Mouse (Mus musculus) neural tube, embryonic 14.5 days (tissue): ENCODE results near the gene Lrch1. TPM values are rescaled to one million over a fixed set of nuclear protein-coding genes. Genes with fewer than 3 reads are reported as not detected.

Experiments
- ATAC-seq: fragments of 200-750 bp; cut with Nextera tagmentation; 2 replicates; pipeline ENCODE4 v1.8.0; 2017; ENCODE audit warnings: low read depth, mild to moderate bottlenecking, moderate TSS enrichment, moderate library complexity
- H3K27ac ChIP-seq: fragments of 300-500 bp; sonication (generic); 2 replicates; pipeline ENCODE4 v1.5.1; 2014; ENCODE audit warnings: low read depth, mild to moderate bottlenecking, control low read depth, low read length, moderate library complexity, mixed read lengths
- H3K27me3 ChIP-seq: fragments of 300-500 bp; sonication (generic); 2 replicates; pipeline ENCODE4 v1.6.1; 2014; ENCODE audit warnings: low read length; ENCODE audit not compliant: control insufficient read depth, insufficient read depth
- H3K36me3 ChIP-seq: fragments of 300-500 bp; sonication (generic); 2 replicates; pipeline ENCODE4 v1.6.1; 2014; ENCODE audit warnings: low read length, mixed read lengths; ENCODE audit not compliant: control insufficient read depth, insufficient read depth
- H3K4me1 ChIP-seq: fragments of 300-500 bp; sonication (generic); 2 replicates; pipeline ENCODE4 v1.6.1; 2014; ENCODE audit warnings: low read length; ENCODE audit not compliant: control insufficient read depth, insufficient read depth
- H3K4me2 ChIP-seq: fragments of 300-500 bp; sonication (generic); 2 replicates; pipeline ENCODE4 v1.6.1; 2014; ENCODE audit warnings: mild to moderate bottlenecking, low read depth, low read length, control low read depth
- H3K4me3 ChIP-seq: fragments of 300-500 bp; sonication (generic); 2 replicates; pipeline ENCODE4 v1.5.1; 2014; ENCODE audit warnings: low read depth, low read length, control low read depth, mixed read lengths
- H3K9ac ChIP-seq: fragments of 300-500 bp; sonication (generic); replicated peaks from 2 replicates; pipeline ENCODE4 v1.6.1; 2014; ENCODE audit warnings: low read depth, mild to moderate bottlenecking, control low read depth, low read length, mixed read lengths
- H3K9me3 ChIP-seq: fragments of 300-500 bp; sonication (generic); 2 replicates; pipeline ENCODE4 v1.6.1; 2016; ENCODE audit warnings: low read length; ENCODE audit not compliant: control insufficient read depth
- WGBS: fragments of 180-500 bp; shearing (Covaris S2); extraction: QIAGEN DNeasy Blood & Tissue Kit; methylation state at CpG from one replicate; pipeline ENCODE4 v1.1.7; 2014; 5-methylcytosine and 5-hydroxymethylcytosine counted together
- polyA plus RNA-seq: library from polyadenylated mRNA; unstranded; fragments of >200 nt; fragmentation: Nextera tagmentation; extraction: Ambion mirVana; gene quantifications from 2 replicates; pipeline ENCODE4 v1.2.1, GENCODE M21; 2014

Lrch1 gene
- polyA plus RNA-seq, 1 experiment from 2014 or later, result 21.7 TPM

DNA sequence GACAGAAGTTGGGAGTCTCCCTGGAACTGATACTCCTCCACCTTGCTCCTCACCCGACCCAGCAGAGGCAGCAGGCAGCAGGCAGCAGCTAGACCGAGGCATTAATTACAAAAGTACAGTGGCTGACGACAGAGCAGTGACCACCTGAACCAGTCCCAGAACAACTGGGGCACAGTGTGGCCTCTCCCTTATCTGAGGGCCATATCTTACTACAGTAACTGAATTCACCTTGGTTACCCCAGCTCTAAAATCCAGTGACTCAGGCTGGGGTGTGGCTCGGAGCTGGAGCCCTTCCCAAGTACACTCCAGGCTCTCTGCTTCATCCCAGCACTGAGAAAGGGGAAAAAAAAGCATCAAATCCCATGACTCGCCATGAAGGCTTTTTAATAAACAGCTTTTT, 37.3 kb downstream of the Lrch1 start:
- 75% methylated on average over 5 of the region's 5 CpGs for WGBS

DNA sequence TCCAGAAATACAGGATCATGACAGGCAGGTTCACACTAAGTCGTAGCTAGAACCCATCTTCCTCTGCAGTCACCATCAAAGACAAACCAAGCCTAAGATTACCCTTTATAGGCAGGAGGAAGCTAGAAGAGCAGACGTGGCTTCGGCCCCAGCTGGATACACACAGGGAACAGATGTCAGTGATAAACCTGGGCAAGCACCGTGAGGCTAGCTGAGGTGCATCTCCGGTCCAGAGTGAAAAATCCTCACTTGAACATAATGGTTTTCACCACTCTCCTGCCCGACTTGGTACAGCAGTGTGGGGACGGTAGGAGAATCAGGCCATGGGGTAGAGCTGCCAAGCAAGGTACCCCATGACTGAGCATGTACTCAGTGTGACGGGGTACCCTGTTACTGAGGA, 38.7 kb downstream of the Lrch1 start:
- H3K9me3 ChIP-seq, result no peaks in the 10 kb centered on the region

More for the DNA sequence above, 37.3 kb downstream of the Lrch1 start:
- Histone ChIP-seq H3K4me1 (peaks cover 10% of the 10 kb centered on the region; the same call in 1 of the 2 replicates), H3K27ac (no peak overlapping the region), H3K27me3 (no peaks in the 10 kb centered on the region), H3K36me3 (no peaks in the 10 kb centered on the region), H3K4me2 (no peak overlapping the region), H3K9ac (no peak overlapping the region), H3K4me3 (no peak overlapping the region), H3K9me3 (no peaks in the 10 kb centered on the region)
- ATAC-seq, result no peak

DNA sequence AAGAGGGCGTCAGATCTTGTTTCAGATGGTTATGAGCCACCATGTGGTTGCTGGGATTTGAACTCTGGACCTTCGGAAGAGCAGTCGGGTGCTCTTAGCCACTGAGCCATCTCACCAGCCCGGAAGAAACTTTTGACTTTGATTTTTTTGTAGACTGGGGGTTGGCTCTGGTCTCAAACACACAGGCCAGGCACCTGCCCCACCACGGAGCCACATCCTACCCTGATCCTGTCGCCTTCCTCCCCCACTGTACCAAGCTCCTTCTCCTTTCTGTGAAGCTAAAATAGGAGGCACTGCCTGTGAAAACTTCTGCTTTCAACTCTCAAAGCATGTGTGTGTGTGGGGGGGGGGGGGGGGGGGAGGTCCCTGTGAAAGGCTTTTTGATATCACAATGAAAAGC, 39.4 kb downstream of the Lrch1 start:
- no peak overlapping the region for H3K27ac ChIP-seq
- H3K4me3 ChIP-seq, result no peak overlapping the region
- H3K9ac ChIP-seq, result no peak overlapping the region
- H3K27me3 ChIP-seq, result no peaks in the 10 kb centered on the region
- no peak overlapping the region for H3K4me2 ChIP-seq
- WGBS, result 85% methylated on average over 6 of the region's 6 CpGs
- H3K4me1 ChIP-seq, result 0 out of 2 replicates have a peak, but pooled peaks cover 3% of the 10 kb centered on the region
- no peaks in the 10 kb centered on the region for H3K9me3 ChIP-seq
- no peak for ATAC-seq
- H3K36me3 ChIP-seq, result no peaks in the 10 kb centered on the region

More for the DNA sequence above, 38.7 kb downstream of the Lrch1 start:
- ATAC-seq, result no peak
- WGBS, result 84% methylated on average over 8 of the region's 8 CpGs
- no peaks in the 10 kb centered on the region for H3K36me3 ChIP-seq
- no peaks in the 10 kb centered on the region for H3K27me3 ChIP-seq
- no peak overlapping the region for H3K4me2 ChIP-seq
- no peak overlapping the region for H3K27ac ChIP-seq
- peaks cover 7% of the 10 kb centered on the region; the same call in 1 of the 2 replicates for H3K4me1 ChIP-seq
- H3K4me3 ChIP-seq, result no peak overlapping the region
- no peak overlapping the region for H3K9ac ChIP-seq

DNA sequence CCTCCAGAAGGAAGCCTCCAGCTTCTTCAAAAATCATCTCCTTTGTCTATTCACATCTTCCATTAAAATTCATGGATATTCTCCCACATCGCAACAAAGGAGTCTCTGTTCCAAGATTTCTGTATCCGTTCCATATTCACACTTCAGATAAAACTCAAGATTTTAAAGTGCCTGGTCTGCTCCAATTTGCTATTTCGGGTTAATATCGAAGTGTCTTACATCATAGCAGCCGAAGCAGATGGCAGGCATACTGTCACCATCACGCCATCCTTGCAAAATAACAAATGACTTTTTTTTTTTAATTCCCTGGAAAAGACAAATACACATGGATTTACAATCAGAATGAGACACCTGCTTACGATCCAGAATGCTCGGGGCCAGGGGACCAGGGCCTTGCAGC, 40.0 kb downstream of the Lrch1 start:
- Histone ChIP-seq H3K4me1 (0 out of 2 replicates have a peak, but pooled peaks cover 3% of the 10 kb centered on the region), H3K9ac (no peak overlapping the region), H3K36me3 (no peaks in the 10 kb centered on the region), H3K9me3 (no peaks in the 10 kb centered on the region), H3K4me2 (no peak overlapping the region), H3K27ac (no peak overlapping the region), H3K27me3 (no peaks in the 10 kb centered on the region), H3K4me3 (no peak overlapping the region)
- 73% methylated on average over 8 of the region's 8 CpGs for WGBS
- no peak for ATAC-seq

DNA sequence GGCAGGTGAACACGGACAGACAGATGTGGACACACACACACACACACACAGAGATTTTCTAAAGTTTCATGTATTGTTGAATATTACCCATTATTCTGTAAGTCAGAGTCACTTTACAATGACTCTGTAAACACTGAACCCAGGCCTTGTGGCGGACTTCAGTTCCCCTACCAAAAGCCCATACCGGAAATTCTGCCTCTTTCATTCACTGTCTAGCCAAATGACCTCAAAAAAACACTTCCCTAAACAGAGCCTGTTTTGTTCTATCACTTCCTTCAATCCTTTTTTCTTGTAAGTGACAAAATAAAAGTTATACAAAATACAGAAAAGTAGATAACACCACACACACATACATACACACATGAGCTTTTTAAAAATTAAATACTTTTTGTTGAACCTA, 41.7 kb downstream of the Lrch1 start:
- Histone ChIP-seq H3K4me3 (no peak overlapping the region), H3K9me3 (no peaks in the 10 kb centered on the region), H3K4me1 (0 out of 2 replicates have a peak, but pooled peaks cover 3% of the 10 kb centered on the region), H3K27ac (no peak overlapping the region), H3K36me3 (no peaks in the 10 kb centered on the region), H3K27me3 (no peaks in the 10 kb centered on the region), H3K4me2 (no peak overlapping the region), H3K9ac (no peak overlapping the region)
- 68% methylated on average over 3 of the region's 3 CpGs for WGBS
- no peak for ATAC-seq

DNA sequence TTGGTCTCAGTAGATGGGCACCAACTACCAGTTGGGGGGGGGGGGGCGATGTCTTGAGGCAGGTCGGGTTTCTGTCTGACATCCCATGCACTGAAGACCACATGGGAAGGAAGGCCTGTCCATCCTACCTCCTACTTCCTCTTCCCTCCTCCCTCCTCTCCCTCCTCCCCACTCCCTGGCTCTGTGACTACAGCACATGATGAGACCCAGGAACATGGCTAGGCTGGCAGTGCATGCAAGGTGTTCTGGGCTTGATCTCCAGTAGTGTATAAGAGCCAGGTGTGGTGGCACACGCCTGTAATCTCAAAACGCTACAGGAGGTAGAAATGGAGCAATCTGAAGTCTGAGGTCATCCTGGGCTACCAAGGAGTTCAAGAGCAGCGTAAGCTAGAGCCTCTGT, 43.2 kb downstream of the Lrch1 start:
- Histone ChIP-seq H3K4me3 (no peak overlapping the region), H3K27ac (no peak overlapping the region), H3K9ac (no peak overlapping the region), H3K4me2 (no peak overlapping the region), H3K9me3 (no peaks in the 10 kb centered on the region), H3K4me1 (0 out of 2 replicates have a peak, but pooled peaks cover 2% of the 10 kb centered on the region), H3K36me3 (no peaks in the 10 kb centered on the region), H3K27me3 (no peaks in the 10 kb centered on the region)
- no peak for ATAC-seq
- 95% methylated on average over 5 of the region's 5 CpGs for WGBS

DNA sequence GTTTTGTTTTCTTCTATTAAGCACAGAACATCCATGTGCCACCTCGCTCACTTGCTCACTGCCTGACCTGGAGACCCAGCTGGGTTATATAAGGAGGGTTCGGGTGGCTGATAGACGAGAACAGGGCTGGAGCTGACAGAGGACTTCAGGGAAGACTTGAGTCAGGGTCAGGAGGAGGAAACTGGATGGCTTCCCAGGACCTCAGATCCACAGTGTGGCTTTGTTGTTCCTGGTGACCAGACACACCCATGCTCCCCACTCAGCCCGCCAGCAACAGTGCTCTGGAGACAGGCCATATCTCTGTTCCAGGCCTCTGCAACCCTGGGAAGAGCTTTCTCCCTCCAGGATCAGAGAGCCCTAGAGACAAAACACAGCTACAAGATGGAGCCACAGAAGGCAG, 44.6 kb downstream of the Lrch1 start:
- Histone ChIP-seq H3K9me3 (no peaks in the 10 kb centered on the region), H3K36me3 (no peaks in the 10 kb centered on the region), H3K4me1 (no peaks in the 10 kb centered on the region), H3K27me3 (no peaks in the 10 kb centered on the region), H3K27ac (no peak overlapping the region), H3K4me2 (no peak overlapping the region), H3K9ac (no peak overlapping the region), H3K4me3 (no peak overlapping the region)
- ATAC-seq, result no peak
- 86% methylated on average over 4 of the region's 4 CpGs for WGBS

DNA sequence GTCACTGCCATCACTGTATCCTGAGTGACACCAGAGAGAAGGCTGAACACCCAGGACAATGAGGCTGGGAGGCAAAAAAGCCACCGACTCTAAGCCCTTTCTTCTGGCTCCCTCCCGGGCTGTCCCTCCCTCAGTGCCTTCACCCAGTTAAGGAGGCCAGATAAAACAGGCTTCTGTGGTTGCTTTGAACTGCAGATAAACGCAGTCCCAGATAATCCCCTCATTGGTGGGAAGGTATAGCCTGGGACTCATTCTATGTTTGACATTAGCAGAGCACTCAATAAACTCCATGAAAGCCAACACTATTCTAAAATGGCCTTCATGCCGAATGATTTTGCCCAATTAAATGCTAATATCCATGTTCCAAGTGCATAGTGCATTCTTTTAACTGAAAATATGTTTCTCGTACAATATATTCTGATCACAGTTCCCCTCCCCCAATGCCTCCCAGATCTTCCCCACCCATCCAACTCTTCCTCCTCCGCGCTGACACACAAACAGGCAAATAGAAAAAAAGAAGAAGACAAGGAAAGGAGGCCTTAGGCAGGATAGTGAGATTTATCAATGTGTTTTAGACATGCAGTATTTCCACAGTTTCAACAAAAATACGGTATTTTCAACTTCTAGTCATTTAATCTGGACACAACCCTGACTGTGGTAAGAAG, 46.8 kb downstream of the Lrch1 start:
- Histone ChIP-seq H3K27ac (no peak overlapping the region), H3K4me3 (no peak overlapping the region), H3K9me3 (no peaks in the 10 kb centered on the region), H3K9ac (no peak overlapping the region), H3K36me3 (no peaks in the 10 kb centered on the region), H3K27me3 (no peaks in the 10 kb centered on the region), H3K4me1 (no peaks in the 10 kb centered on the region), H3K4me2 (no peak overlapping the region)
- ATAC-seq, result no peak
- 74% methylated on average over 8 of the region's 8 CpGs for WGBS

DNA sequence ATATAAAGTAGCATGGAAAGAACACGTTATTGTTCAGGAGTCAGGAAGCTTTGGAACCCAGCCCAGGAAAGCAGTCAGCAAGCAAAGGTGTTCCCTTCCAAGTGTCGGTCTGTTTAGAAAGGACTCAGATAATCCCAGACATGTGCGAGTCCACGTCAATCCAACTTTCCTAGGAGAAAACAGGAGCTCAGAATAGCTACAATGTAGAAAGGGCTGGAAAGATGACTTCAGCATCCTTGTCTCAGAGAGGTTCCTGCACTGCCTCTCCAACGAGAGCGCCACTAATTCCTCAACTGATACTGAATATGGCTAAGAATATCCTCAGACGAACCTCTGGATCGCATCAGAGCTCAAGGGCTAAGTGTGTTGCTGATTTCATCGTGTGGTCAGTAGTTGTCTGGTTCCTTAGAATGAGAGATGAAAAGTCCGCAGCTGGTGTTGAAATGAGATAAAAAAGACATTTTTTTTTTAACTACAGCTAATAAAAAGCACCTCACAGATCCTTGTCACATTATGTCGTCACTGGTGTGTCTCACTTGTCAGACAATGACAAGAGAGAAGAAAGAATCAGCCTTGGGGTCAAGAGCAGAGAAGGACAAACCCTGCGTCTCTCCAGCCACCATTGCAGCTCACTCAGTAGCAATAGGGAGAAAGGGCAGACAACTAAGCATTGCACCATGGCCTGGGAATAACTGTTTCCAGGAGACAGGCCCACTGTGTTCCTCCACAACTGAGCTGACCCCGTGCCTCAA, 47.5 kb downstream of the Lrch1 start:
- Histone ChIP-seq H3K27ac (no peak overlapping the region), H3K9me3 (no peaks in the 10 kb centered on the region), H3K4me3 (no peak overlapping the region), H3K27me3 (no peaks in the 10 kb centered on the region), H3K36me3 (no peaks in the 10 kb centered on the region), H3K9ac (no peak overlapping the region), H3K4me2 (no peak overlapping the region), H3K4me1 (no peaks in the 10 kb centered on the region)
- WGBS, result 80% methylated on average over 13 of the region's 13 CpGs
- no peak for ATAC-seq
